Mouse (Mus musculus): Measurements from ENCODE around the gene Irf8.

The Irf8 gene

GRCm38 (mm10) chr8:120719586-120720236, 16.4 kb upstream of the Irf8 start:
- DNase-seq (ENCODE audit: low read depth, low spot score): no peak

GRCm38 (mm10) chr8:120723025-120723424, 13.1 kb upstream of the Irf8 start:
- DNase-seq (ENCODE audit: low read depth, low spot score): no peak

- DNase-seq (ENCODE audit: low read depth, low spot score): peak; percentile 60
These were observed 12.1 kb upstream of the Irf8 start for GRCm38 (mm10) chr8:120724096-120724495.

- no peak for DNase-seq (ENCODE audit: low read depth, low spot score)
These were observed 11.2 kb upstream of the Irf8 start for GRCm38 (mm10) chr8:120724816-120725575.

GRCm38 (mm10) chr8:120725576-120725950, 10.6 kb upstream of the Irf8 start:
- no peak for DNase-seq (ENCODE audit: low read depth, low spot score)

GRCm38 (mm10) chr8:120726051-120726450, 10.1 kb upstream of the Irf8 start:
- no peak for DNase-seq (ENCODE audit: low read depth, low spot score)

- DNase-seq (ENCODE audit: low read depth, low spot score): no peak
These were observed 7.5 kb upstream of the Irf8 start for GRCm38 (mm10) chr8:120728488-120729160.

- DNase-seq (ENCODE audit: low read depth, low spot score): no peak
These were observed 4.6 kb upstream of the Irf8 start for GRCm38 (mm10) chr8:120731582-120731981.

GRCm38 (mm10) chr8:120732068-120732467, 4.1 kb upstream of the Irf8 start:
- peak; percentile 50 for DNase-seq (ENCODE audit: low read depth, low spot score)

- DNase-seq (ENCODE audit: low read depth, low spot score): no peak
These were observed 328 bp downstream of the Irf8 start for GRCm38 (mm10) chr8:120736486-120736885.

GRCm38 (mm10) chr8:120737166-120737565, 1.0 kb downstream of the Irf8 start:
- DNase-seq (ENCODE audit: low read depth, low spot score): no peak

GRCm38 (mm10) chr8:120738771-120739170, 2.6 kb downstream of the Irf8 start:
- no peak for DNase-seq (ENCODE audit: low read depth, low spot score)

- DNase-seq (ENCODE audit: low read depth, low spot score): no peak
These were observed 3.4 kb downstream of the Irf8 start for GRCm38 (mm10) chr8:120739526-120739925.

- DNase-seq (ENCODE audit: low read depth, low spot score): no peak
These were observed 4.4 kb downstream of the Irf8 start for GRCm38 (mm10) chr8:120740579-120740978.

GRCm38 (mm10) chr8:120741001-120741400, 4.8 kb downstream of the Irf8 start:
- no peak for DNase-seq (ENCODE audit: low read depth, low spot score)

GRCm38 (mm10) chr8:120741815-120742530, 5.8 kb downstream of the Irf8 start:
- no peak for DNase-seq (ENCODE audit: low read depth, low spot score)

- DNase-seq (ENCODE audit: low read depth, low spot score): no peak
These were observed 7.2 kb downstream of the Irf8 start for GRCm38 (mm10) chr8:120743149-120743897.

GRCm38 (mm10) chr8:120743898-120744290, 7.7 kb downstream of the Irf8 start:
- DNase-seq (ENCODE audit: low read depth, low spot score): no peak

GRCm38 (mm10) chr8:120744448-120744847, 8.3 kb downstream of the Irf8 start:
- DNase-seq (ENCODE audit: low read depth, low spot score): no peak

- DNase-seq (ENCODE audit: low read depth, low spot score): no peak
These were observed 9.1 kb downstream of the Irf8 start for GRCm38 (mm10) chr8:120745226-120745625.

GRCm38 (mm10) chr8:120746007-120746701, 10.0 kb downstream of the Irf8 start:
- no peak for DNase-seq (ENCODE audit: low read depth, low spot score)

Data from WW6 (cell line).